Mouse (Mus musculus): ENCODE measurements at regions not wholly inside any gene's neighbourhood (a gene's known extent, or its start where the extent isn't known, plus 50 kb on each side); places are given as distances from the start of the nearest gene placed in this dataset.

GRCm38 (mm10) chr6:107350503-107350902 lies 179.1 kb upstream of the Lrrn1 start:
- no peak for DNase-seq (ENCODE audit: low spot score)

- no peak for DNase-seq (ENCODE audit: low spot score)
These were observed 154.3 kb upstream of the Lrrn1 start for GRCm38 (mm10) chr6:107375274-107375673.

- DNase-seq (ENCODE audit: low spot score) = no peak
These were observed 151.1 kb upstream of the Lrrn1 start for GRCm38 (mm10) chr6:107378489-107378888.

GRCm38 (mm10) chr6:107380621-107381020 lies 148.9 kb upstream of the Lrrn1 start:
- DNase-seq (ENCODE audit: low spot score) = no peak

GRCm38 (mm10) chr6:107386094-107386678 lies 143.4 kb upstream of the Lrrn1 start:
- no peak for DNase-seq (ENCODE audit: low spot score)

- no peak for DNase-seq (ENCODE audit: low spot score)
These were observed 139.7 kb upstream of the Lrrn1 start for GRCm38 (mm10) chr6:107389892-107390291.

- no peak for DNase-seq (ENCODE audit: low spot score)
These were observed 135.0 kb upstream of the Lrrn1 start for GRCm38 (mm10) chr6:107394611-107395010.

- DNase-seq (ENCODE audit: low spot score) = no peak
These were observed 113.8 kb upstream of the Lrrn1 start for GRCm38 (mm10) chr6:107415766-107416165.

- no peak for DNase-seq (ENCODE audit: low spot score)
These were observed 107.5 kb upstream of the Lrrn1 start for GRCm38 (mm10) chr6:107422091-107422490.

GRCm38 (mm10) chr6:107426529-107426928 lies 103.0 kb upstream of the Lrrn1 start:
- no peak for DNase-seq (ENCODE audit: low spot score)

- DNase-seq (ENCODE audit: low spot score) = peak; percentile 9
These were observed 98.5 kb upstream of the Lrrn1 start for GRCm38 (mm10) chr6:107431033-107431432.

GRCm38 (mm10) chr6:107442058-107442457 lies 87.5 kb upstream of the Lrrn1 start:
- no peak for DNase-seq (ENCODE audit: low spot score)

GRCm38 (mm10) chr6:107444336-107444735 lies 85.2 kb upstream of the Lrrn1 start:
- no peak for DNase-seq (ENCODE audit: low spot score)

- no peak for DNase-seq (ENCODE audit: low spot score)
These were observed 70.3 kb upstream of the Lrrn1 start for GRCm38 (mm10) chr6:107459220-107459619.

GRCm38 (mm10) chr6:107462440-107462839 lies 67.1 kb upstream of the Lrrn1 start:
- DNase-seq (ENCODE audit: low spot score) = no peak

- DNase-seq (ENCODE audit: low spot score) = no peak
These were observed 56.2 kb upstream of the Lrrn1 start for GRCm38 (mm10) chr6:107473395-107473794.

GRCm38 (mm10) chr6:107474125-107474524 lies 55.4 kb upstream of the Lrrn1 start:
- DNase-seq (ENCODE audit: low spot score) = no peak
